Mouse (Mus musculus): ENCODE measurements around the gene Derl2. TPM values are rescaled to one million over a fixed set of nuclear protein-coding genes. Genes with fewer than 3 reads are reported as not detected.

Derl2 gene
- total RNA-seq, 2 experiments from 2014 or later, result 18.8 to 39.3 TPM

Other genes starting within 250 kb of the Derl2 start
- gene Scimp, start 207.3 kb downstream of the Derl2 start, total RNA-seq (2014; fragmentation: Nextera tagmentation), result not detected in 2 replicates
- 0.99 TPM in 1 of 2 replicates, not detected in the other for gene Scimp, start 207.3 kb downstream of the Derl2 start, total RNA-seq (2017)
- 27.3 and 29.6 TPM in 2 replicates for gene Rabep1, start 175.1 kb downstream of the Derl2 start, total RNA-seq (2014; fragmentation: Nextera tagmentation)
- 72.8 and 75.8 TPM in 2 replicates for gene Rabep1, start 175.1 kb downstream of the Derl2 start, total RNA-seq (2017)
- gene Nup88, start 49.9 kb downstream of the Derl2 start, total RNA-seq (2014; fragmentation: Nextera tagmentation), result 108 and 155 TPM in 2 replicates
- gene Nup88, start 49.9 kb downstream of the Derl2 start, total RNA-seq (2017), result 152 and 196 TPM in 2 replicates
- 97.4 and 159 TPM in 2 replicates for gene Rpain, start 49.6 kb downstream of the Derl2 start, total RNA-seq (2014; fragmentation: Nextera tagmentation)
- gene Rpain, start 49.6 kb downstream of the Derl2 start, total RNA-seq (2017), result 26.1 and 40.1 TPM in 2 replicates
- 583 and 631 TPM in 2 replicates for gene C1qbp, start 36.8 kb downstream of the Derl2 start, total RNA-seq (2014; fragmentation: Nextera tagmentation)
- 97.5 and 154 TPM in 2 replicates for gene C1qbp, start 36.8 kb downstream of the Derl2 start, total RNA-seq (2017)
- 34.9 and 44.1 TPM in 2 replicates for gene Dhx33, start 15.4 kb downstream of the Derl2 start, total RNA-seq (2014; fragmentation: Nextera tagmentation)
- 54.4 and 55.9 TPM in 2 replicates for gene Dhx33, start 15.4 kb downstream of the Derl2 start, total RNA-seq (2017)
- gene Mis12, start 230 bp downstream of the Derl2 start, total RNA-seq (2014; fragmentation: Nextera tagmentation), result 21.2 and 26.6 TPM in 2 replicates
- gene Mis12, start 230 bp downstream of the Derl2 start, total RNA-seq (2017), result 30.4 and 32.5 TPM in 2 replicates
- gene 6330403K07Rik, start 13.7 kb upstream of the Derl2 start, total RNA-seq (2014; fragmentation: Nextera tagmentation), result not detected in 2 replicates
- gene 6330403K07Rik, start 13.7 kb upstream of the Derl2 start, total RNA-seq (2017), result not detected in 2 replicates
- gene Nlrp1a, start 124.9 kb upstream of the Derl2 start, total RNA-seq (2014; fragmentation: Nextera tagmentation), result 0.30 TPM in 1 of 2 replicates, not detected in the other
- gene Nlrp1a, start 124.9 kb upstream of the Derl2 start, total RNA-seq (2017), result 0.05 and 0.27 TPM in 2 replicates
- gene Nlrp1b, start 210.9 kb upstream of the Derl2 start, total RNA-seq (2014; fragmentation: Nextera tagmentation), result 0.40 TPM in 1 of 2 replicates, not detected in the other
- not detected in 2 replicates for gene Nlrp1b, start 210.9 kb upstream of the Derl2 start, total RNA-seq (2017)